Mouse (Mus musculus) midbrain, postnatal 0 days (tissue): ENCODE data around the gene Mcm10. TPM values are rescaled to one million over a fixed set of nuclear protein-coding genes. Genes with fewer than 3 reads are reported as not detected.

Experiments
- ATAC-seq: fragments of 200-750 bp; cut with Nextera tagmentation; 2 replicates; pipeline ENCODE4 v1.8.0; 2017; ENCODE audit warnings: moderate number of reproducible peaks, mild to moderate bottlenecking, moderate TSS enrichment, moderate library complexity; ENCODE audit not compliant: low FRiP score
- DNase-seq: peaks from one replicate; pipeline ENCODE4 v3.0.0-alpha.2; 2015; ENCODE audit warnings: low spot score
- H3K27ac ChIP-seq: fragments of 300-500 bp; sonication (generic); 2 replicates; pipeline ENCODE4 v1.5.1; 2014; ENCODE audit warnings: low read depth, mild to moderate bottlenecking, low read length, mixed read lengths
- H3K27me3 ChIP-seq: fragments of 300-500 bp; sonication (generic); 2 replicates; pipeline ENCODE4 v1.6.1; 2014; ENCODE audit warnings: low read length, control low read depth, mixed read lengths; ENCODE audit not compliant: insufficient read depth
- H3K36me3 ChIP-seq: fragments of 300-500 bp; sonication (generic); 2 replicates; pipeline ENCODE4 v1.6.1; 2014; ENCODE audit warnings: low read length, control low read depth, mixed read lengths; ENCODE audit not compliant: insufficient read depth
- H3K4me1 ChIP-seq: fragments of 300-500 bp; sonication (generic); 2 replicates; pipeline ENCODE4 v1.6.1; 2014; ENCODE audit warnings: mild to moderate bottlenecking, control low read depth, antibody characterized with exemption, low read length, mixed read lengths; ENCODE audit not compliant: insufficient read depth
- H3K4me2 ChIP-seq: fragments of 300-500 bp; sonication (generic); 2 replicates; pipeline ENCODE4 v1.6.1; 2014; ENCODE audit warnings: low read depth, mild to moderate bottlenecking, low read length, mixed read lengths; ENCODE audit not compliant: poor library complexity, severe bottlenecking
- H3K4me3 ChIP-seq: fragments of 300-500 bp; sonication (generic); 2 replicates; pipeline ENCODE4 v1.5.1; 2014; ENCODE audit warnings: low read depth, mild to moderate bottlenecking, low read length, moderate library complexity
- H3K9ac ChIP-seq: fragments of 300-500 bp; sonication (generic); replicated peaks from 2 replicates; pipeline ENCODE4 v1.6.1; 2014; ENCODE audit warnings: mild to moderate bottlenecking, low read length, moderate library complexity, mixed read lengths; ENCODE audit not compliant: poor library complexity, severe bottlenecking
- H3K9me3 ChIP-seq: fragments of 300-500 bp; sonication (generic); 2 replicates; pipeline ENCODE4 v1.6.1; 2016; ENCODE audit warnings: low read length, control low read depth
- CTCF ChIP-seq: IDR thresholded peaks from 2 replicates; pipeline ENCODE4 v1.5.1; 2016; ENCODE audit warnings: antibody characterized with exemption, mild to moderate bottlenecking
- WGBS: fragments of 180-500 bp; shearing (Covaris S2); extraction: QIAGEN DNeasy Blood & Tissue Kit; methylation state at CpG from one replicate; pipeline ENCODE4 v1.1.7; 2014; 5-methylcytosine and 5-hydroxymethylcytosine counted together
- polyA plus RNA-seq: library from polyadenylated mRNA; unstranded; fragments of >200 nt; fragmentation: Nextera tagmentation; extraction: Ambion mirVana; gene quantifications from 2 replicates; pipeline ENCODE4 v1.2.1, GENCODE M21; 2015
- total RNA-seq: library from RNA; depleted of rRNA; stranded (reverse); fragments of >200 nt; gene quantifications from 2 replicates; pipeline ENCODE4 v1.2.3, GENCODE M21; 2014

Gene Mcm10
- total and polyA plus RNA-seq, 2 experiments from 2014 or later = 1.3 to 5.0 TPM

DNA sequence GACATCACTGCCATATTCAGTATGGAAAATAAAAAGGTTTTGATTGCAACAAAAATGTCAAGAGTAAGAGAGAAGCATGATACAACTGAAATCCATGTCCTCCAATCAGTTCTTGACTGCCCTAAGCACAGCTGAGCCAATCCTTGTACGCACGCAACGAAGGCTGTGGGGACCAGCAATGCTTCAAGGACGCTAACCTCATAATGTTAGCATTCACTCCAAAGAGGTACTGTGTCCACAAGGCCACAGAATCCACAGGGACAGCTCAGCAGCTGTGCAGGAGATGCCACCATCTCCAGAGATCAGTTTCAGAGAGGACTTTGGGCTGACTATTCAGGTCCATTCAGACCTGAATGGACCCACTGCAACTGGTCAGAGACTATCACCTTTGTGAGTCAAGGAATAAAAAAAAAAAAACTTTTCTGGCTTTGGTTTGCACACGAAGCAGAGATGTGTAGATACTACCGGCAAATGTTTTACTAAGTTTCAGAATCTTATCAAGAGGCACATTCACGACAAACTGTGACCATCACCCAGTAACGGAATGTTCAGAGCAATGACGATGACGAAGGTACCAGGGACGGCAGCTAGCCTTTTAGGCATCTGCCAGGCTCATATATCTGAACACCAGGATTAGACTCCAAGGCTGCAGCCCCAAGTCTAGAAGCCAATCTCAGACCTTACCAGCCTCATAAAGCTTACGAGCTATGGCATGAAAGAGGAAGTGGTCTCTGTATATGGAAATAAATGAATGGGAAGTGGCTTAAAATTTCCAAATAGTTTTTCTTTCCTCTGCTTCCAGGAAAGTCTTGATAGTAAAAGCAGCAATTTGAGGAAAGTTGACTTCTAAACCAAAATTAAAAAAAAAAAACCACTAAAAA, 27.9 kb upstream of the Mcm10 start:
- no peak for DNase-seq
- H3K4me3 ChIP-seq = no peak overlapping the region
- H3K4me2 ChIP-seq = no peak overlapping the region
- H3K36me3 ChIP-seq = peaks cover 10% of the 10 kb centered on the region; the same call in 1 of the 2 replicates
- no peaks in the 10 kb centered on the region for H3K27me3 ChIP-seq
- no peak for TF ChIP-seq CTCF
- ATAC-seq = no peak
- WGBS = 92% methylated on average over 12 of the region's 12 CpGs
- no peak overlapping the region for H3K9ac ChIP-seq
- H3K27ac ChIP-seq = no peak overlapping the region
- no peaks in the 10 kb centered on the region for H3K9me3 ChIP-seq
- H3K4me1 ChIP-seq = no peaks in the 10 kb centered on the region

DNA sequence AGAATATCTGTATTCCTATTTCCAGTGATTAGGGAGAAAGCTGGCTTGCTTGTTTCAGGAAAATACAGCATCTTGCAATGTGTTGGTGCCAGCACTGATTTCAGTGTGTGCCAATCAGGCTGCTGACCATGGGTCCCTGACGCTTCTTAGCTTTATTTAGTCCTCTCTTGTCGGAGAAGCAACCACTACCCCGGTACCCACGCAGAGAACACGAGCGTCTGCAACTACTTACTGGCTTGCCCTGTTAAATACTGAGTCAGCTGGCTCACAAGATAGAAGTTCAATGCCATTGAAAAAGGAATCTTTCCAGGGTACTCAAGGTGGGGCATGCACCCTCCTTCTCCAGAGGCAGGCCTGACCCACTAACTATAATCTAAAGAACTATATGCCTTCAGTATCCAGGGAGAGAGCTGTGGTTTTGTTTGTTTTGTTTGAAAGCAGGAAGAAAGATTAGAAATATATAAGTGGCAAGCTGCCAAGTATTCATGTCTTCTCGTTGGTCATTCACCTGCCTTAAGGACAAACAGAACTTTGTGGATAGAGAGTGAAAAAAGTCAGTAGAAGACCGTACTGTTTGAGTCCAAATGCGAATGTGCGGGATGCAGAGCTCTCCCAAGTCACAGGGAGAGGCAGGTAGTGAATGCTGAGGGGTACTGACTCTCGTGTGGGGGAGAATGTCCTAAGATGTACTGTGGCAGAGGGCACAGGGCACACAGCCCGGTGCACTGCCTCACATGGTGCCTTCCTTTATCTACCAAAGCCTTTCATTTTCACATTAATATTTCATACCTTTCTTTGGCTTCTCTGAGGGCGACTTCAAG, 27.0 kb upstream of the Mcm10 start:
- H3K4me3 ChIP-seq = no peak overlapping the region
- no peak overlapping the region for H3K27ac ChIP-seq
- peaks cover 13% of the 10 kb centered on the region; the same call in 1 of the 2 replicates for H3K36me3 ChIP-seq
- no peaks in the 10 kb centered on the region for H3K9me3 ChIP-seq
- H3K9ac ChIP-seq = no peak overlapping the region
- no peaks in the 10 kb centered on the region for H3K27me3 ChIP-seq
- ATAC-seq = no peak
- no peak for TF ChIP-seq CTCF
- H3K4me2 ChIP-seq = no peak overlapping the region
- H3K4me1 ChIP-seq = no peaks in the 10 kb centered on the region
- no peak for DNase-seq
- 73% methylated on average over 13 of the region's 13 CpGs for WGBS

DNA sequence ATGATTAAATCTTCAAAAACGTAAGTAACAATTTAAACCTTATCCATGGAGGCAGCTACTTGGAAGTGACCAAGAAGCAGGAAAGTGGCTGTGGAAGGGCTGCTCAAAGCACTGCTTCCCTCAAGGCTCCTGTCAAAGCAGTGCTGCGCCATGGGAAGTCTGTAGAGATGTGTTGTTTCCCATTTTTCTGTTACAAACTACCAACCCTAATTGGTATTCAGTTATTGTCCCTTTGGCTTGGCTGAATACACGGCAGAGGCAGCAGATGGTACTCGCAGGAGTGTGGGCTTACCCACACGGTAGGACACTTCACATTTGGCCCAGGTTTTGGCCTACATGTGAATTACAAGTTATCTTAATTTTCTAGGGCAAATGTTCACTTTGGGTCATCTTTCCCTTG, 25.7 kb upstream of the Mcm10 start:
- 46% methylated on average over 5 of the region's 5 CpGs for WGBS
- peak; percentile 75 for DNase-seq
- ATAC-seq = no peak

DNA sequence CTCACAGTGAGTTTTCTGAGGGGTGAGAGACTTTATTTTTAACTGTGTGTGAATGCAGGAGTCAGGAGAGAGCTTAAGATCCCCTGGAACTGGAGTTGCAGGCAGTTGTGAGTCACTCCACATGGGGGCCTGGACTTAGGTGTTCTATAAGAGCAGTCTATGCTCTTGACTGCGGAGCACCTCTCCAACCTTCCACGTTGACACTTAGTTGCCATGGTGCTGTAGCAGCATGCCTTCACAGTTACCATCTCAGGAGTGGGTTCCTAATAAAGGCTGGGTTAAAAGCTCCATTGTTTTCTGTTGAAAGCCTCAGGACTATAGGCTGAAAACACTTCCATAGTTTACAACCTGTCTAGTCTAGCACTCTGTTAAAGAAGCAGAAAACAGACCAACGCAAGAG, 24.8 kb upstream of the Mcm10 start:
- no peak for TF ChIP-seq CTCF
- WGBS = 46% methylated on average over 3 of the region's 3 CpGs
- no peak for ATAC-seq

More for the DNA sequence above, 25.7 kb upstream of the Mcm10 start:
- Histone ChIP-seq H3K27ac (no peak overlapping the region), H3K27me3 (no peaks in the 10 kb centered on the region), H3K4me1 (no peaks in the 10 kb centered on the region), H3K4me3 (no peak overlapping the region), H3K4me2 (no peak overlapping the region), H3K36me3 (peaks cover 13% of the 10 kb centered on the region; the same call in 1 of the 2 replicates), H3K9ac (no peak overlapping the region), H3K9me3 (no peaks in the 10 kb centered on the region)
- no peak for TF ChIP-seq CTCF

DNA sequence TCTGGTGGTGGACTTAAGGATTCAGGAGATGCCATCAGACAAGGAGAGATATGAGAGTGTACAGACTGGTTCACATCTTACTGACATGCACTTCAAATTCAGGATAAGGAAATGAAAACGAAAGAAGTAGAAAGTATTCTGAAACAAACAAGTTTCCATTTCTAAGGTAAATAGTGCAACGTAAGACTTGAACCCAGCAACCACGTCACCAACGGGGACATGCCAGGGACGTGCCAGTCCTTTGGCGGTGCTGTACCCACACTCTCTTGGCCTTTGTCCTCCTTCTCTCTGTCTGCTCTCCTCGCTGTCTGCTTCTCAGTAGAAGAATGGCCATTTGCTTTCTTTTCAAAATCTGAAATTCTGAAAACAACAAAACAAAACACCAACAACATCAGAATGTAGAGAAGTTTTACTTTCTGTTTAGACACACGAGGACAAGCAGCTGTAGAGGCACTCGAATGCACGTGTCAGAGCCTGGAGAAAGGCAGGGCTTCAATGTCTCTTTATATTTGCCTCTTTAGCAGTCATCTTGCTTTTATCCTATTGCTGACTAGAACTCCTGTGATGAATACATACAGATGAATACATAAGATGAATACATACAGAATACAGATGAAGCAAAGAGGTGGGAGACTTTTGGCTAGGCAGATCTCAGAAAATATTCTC, 24.0 kb upstream of the Mcm10 start:
- no peak for ATAC-seq
- H3K4me3 ChIP-seq = no peak overlapping the region
- WGBS = 70% methylated on average over 10 of the region's 10 CpGs
- no peaks in the 10 kb centered on the region for H3K27me3 ChIP-seq
- H3K4me1 ChIP-seq = no peaks in the 10 kb centered on the region
- no peak overlapping the region for H3K27ac ChIP-seq
- no peak overlapping the region for H3K9ac ChIP-seq
- peaks cover 13% of the 10 kb centered on the region; the same call in 1 of the 2 replicates for H3K36me3 ChIP-seq
- TF ChIP-seq CTCF = no peak
- DNase-seq = no peak
- H3K4me2 ChIP-seq = no peak overlapping the region
- no peaks in the 10 kb centered on the region for H3K9me3 ChIP-seq

More for the DNA sequence above, 24.8 kb upstream of the Mcm10 start:
- Histone ChIP-seq H3K27ac (no peak overlapping the region), H3K9ac (no peak overlapping the region), H3K36me3 (peaks cover 13% of the 10 kb centered on the region; the same call in 1 of the 2 replicates), H3K9me3 (no peaks in the 10 kb centered on the region), H3K4me1 (no peaks in the 10 kb centered on the region), H3K4me2 (no peak overlapping the region), H3K4me3 (no peak overlapping the region), H3K27me3 (no peaks in the 10 kb centered on the region)
- no peak for DNase-seq
